Mouse (Mus musculus) ES-Bruce4 (cell line): Measurements from ENCODE around the gene Ninl.

Experiments used
- CTCF ChIP-seq: IDR thresholded peaks from one replicate; pipeline ENCODE4 v1.8.1; 2011; ENCODE audit warnings: low read depth, low read length
- POLR2A ChIP-seq: IDR thresholded peaks from one replicate; pipeline ENCODE4 v1.8.1; 2011; ENCODE audit warnings: low read length; ENCODE audit not compliant: insufficient read depth

DNA sequence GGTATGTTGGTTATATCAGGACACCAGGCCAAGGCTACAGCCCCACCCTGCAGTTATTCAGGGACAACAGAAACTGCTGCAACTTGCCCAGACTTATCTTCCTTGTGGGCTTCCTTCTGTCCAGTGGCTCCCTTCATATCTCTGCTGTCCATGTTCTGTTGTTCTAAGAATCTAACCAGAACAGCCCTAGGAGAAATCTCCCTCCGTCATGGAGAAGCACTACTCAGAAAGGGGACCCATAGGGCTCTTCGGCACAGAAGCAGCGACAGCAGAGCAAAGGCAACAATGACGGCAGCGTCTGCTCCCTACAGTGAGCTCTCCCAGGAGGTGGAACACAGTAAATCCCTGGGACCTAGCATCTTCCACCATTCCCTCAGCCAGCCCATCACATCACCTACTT, 62.3 kb downstream of the Ninl start:
- TF ChIP-seq POLR2A: no peak
- no peak for TF ChIP-seq CTCF
